Mouse (Mus musculus): ENCODE results near the gene Gm20388. TPM values are rescaled to one million over a fixed set of nuclear protein-coding genes. Genes with fewer than 3 reads are reported as not detected.

Gene Gm20388
- polyA plus RNA-seq, 1 experiment from 2014 or later: not detected

- Histone ChIP-seq H3K36me3 (ENCODE audit: control insufficient read depth, insufficient read depth, low read length) (no peaks in the 10 kb centered on the region), H3K4me1 (replicated peaks; ENCODE audit: control insufficient read depth, insufficient read depth, low read length) (no peaks in the 10 kb centered on the region), H3K27ac (ENCODE audit: low read length) (no peak overlapping the region), H3K9ac (ENCODE audit: low read length) (no peak overlapping the region), H3K4me2 (ENCODE audit: low read depth, low read length) (no peak overlapping the region), H3K27me3 (ENCODE audit: control insufficient read depth, insufficient read depth, low read depth, low read length) (no peaks in the 10 kb centered on the region), H3K9me3 (ENCODE audit: control insufficient read depth, low read length) (no peaks in the 10 kb centered on the region), H3K4me3 (ENCODE audit: low read length) (no peak overlapping the region)
- ATAC-seq (ENCODE audit: low read depth): peak; percentile 54; the same call in 1 of the 2 replicates
- 28% methylated on average over 7 of the region's 8 CpGs for WGBS
Observed at GRCm38 (mm10) chr8:122834971-122835370, 2924.3 kb downstream of the Gm20388 start.

GRCm38 (mm10) chr8:122836199-122836598 is 2925.6 kb downstream of the Gm20388 start:
- Histone ChIP-seq H3K27me3 (ENCODE audit: control insufficient read depth, insufficient read depth, low read depth, low read length) (no peaks in the 10 kb centered on the region), H3K4me1 (replicated peaks; ENCODE audit: control insufficient read depth, insufficient read depth, low read length) (no peaks in the 10 kb centered on the region), H3K4me3 (ENCODE audit: low read length) (no peak overlapping the region), H3K4me2 (ENCODE audit: low read depth, low read length) (no peak overlapping the region), H3K36me3 (ENCODE audit: control insufficient read depth, insufficient read depth, low read length) (no peaks in the 10 kb centered on the region), H3K27ac (ENCODE audit: low read length) (no peak overlapping the region), H3K9ac (ENCODE audit: low read length) (no peak overlapping the region), H3K9me3 (ENCODE audit: control insufficient read depth, low read length) (no peaks in the 10 kb centered on the region)
- ATAC-seq (ENCODE audit: low read depth): no peak
- WGBS: 79% methylated on average over 12 of the region's 12 CpGs

GRCm38 (mm10) chr8:122836696-122837095 is 2926.1 kb downstream of the Gm20388 start:
- no peaks in the 10 kb centered on the region for H3K9me3 ChIP-seq (ENCODE audit: control insufficient read depth, low read length)
- H3K4me2 ChIP-seq (ENCODE audit: low read depth, low read length): no peak overlapping the region
- H3K27ac ChIP-seq (ENCODE audit: low read length): no peak overlapping the region
- H3K4me3 ChIP-seq (ENCODE audit: low read length): no peak overlapping the region
- no peaks in the 10 kb centered on the region for H3K27me3 ChIP-seq (ENCODE audit: control insufficient read depth, insufficient read depth, low read depth, low read length)
- ATAC-seq (ENCODE audit: low read depth): no peak
- no peaks in the 10 kb centered on the region for H3K36me3 ChIP-seq (ENCODE audit: control insufficient read depth, insufficient read depth, low read length)
- no peak overlapping the region for H3K9ac ChIP-seq (ENCODE audit: low read length)
- WGBS: 66% methylated on average over 13 of the region's 13 CpGs
- no peaks in the 10 kb centered on the region for H3K4me1 ChIP-seq (replicated peaks; ENCODE audit: control insufficient read depth, insufficient read depth, low read length)

- H3K27ac ChIP-seq (ENCODE audit: low read length): no peak overlapping the region
- H3K27me3 ChIP-seq (ENCODE audit: control insufficient read depth, insufficient read depth, low read depth, low read length): no peaks in the 10 kb centered on the region
- no peaks in the 10 kb centered on the region for H3K9me3 ChIP-seq (ENCODE audit: control insufficient read depth, low read length)
- no peak overlapping the region for H3K9ac ChIP-seq (ENCODE audit: low read length)
- H3K4me3 ChIP-seq (ENCODE audit: low read length): no peak overlapping the region
- H3K4me2 ChIP-seq (ENCODE audit: low read depth, low read length): no peak overlapping the region
- no peak for ATAC-seq (ENCODE audit: low read depth)
- H3K36me3 ChIP-seq (ENCODE audit: control insufficient read depth, insufficient read depth, low read length): no peaks in the 10 kb centered on the region
- no peaks in the 10 kb centered on the region; the same call in 1 of the 2 replicates for H3K4me1 ChIP-seq (replicated peaks; ENCODE audit: control insufficient read depth, insufficient read depth, low read length)
- WGBS: 60% methylated on average over 3 of the region's 3 CpGs
Observed at GRCm38 (mm10) chr8:122844161-122844560, 2933.5 kb downstream of the Gm20388 start.

- H3K9ac ChIP-seq (ENCODE audit: low read length): no peak overlapping the region
- no peaks in the 10 kb centered on the region for H3K27me3 ChIP-seq (ENCODE audit: control insufficient read depth, insufficient read depth, low read depth, low read length)
- no peaks in the 10 kb centered on the region; the same call in 1 of the 2 replicates for H3K4me1 ChIP-seq (replicated peaks; ENCODE audit: control insufficient read depth, insufficient read depth, low read length)
- H3K36me3 ChIP-seq (ENCODE audit: control insufficient read depth, insufficient read depth, low read length): no peaks in the 10 kb centered on the region
- no peak overlapping the region for H3K27ac ChIP-seq (ENCODE audit: low read length)
- H3K4me3 ChIP-seq (ENCODE audit: low read length): no peak overlapping the region
- no peak for ATAC-seq (ENCODE audit: low read depth)
- H3K4me2 ChIP-seq (ENCODE audit: low read depth, low read length): no peak overlapping the region
- H3K9me3 ChIP-seq (ENCODE audit: control insufficient read depth, low read length): no peaks in the 10 kb centered on the region
- WGBS: 57% methylated on average over 4 of the region's 4 CpGs
Observed at GRCm38 (mm10) chr8:122845662-122846061, 2935.0 kb downstream of the Gm20388 start.

- Histone ChIP-seq H3K27ac (ENCODE audit: low read length) (no peak within 1 kb of the TSS), H3K9me3 (ENCODE audit: control insufficient read depth, low read length) (no peaks in the 10 kb centered on the region), H3K4me2 (ENCODE audit: low read depth, low read length) (peak within 1 kb of the TSS; percentile 37), H3K4me3 (ENCODE audit: low read length) (no peak within 1 kb of the TSS), H3K9ac (ENCODE audit: low read length) (no peak within 1 kb of the TSS), H3K27me3 (ENCODE audit: control insufficient read depth, insufficient read depth, low read depth, low read length) (no peaks in the 10 kb centered on the region), H3K4me1 (replicated peaks; ENCODE audit: control insufficient read depth, insufficient read depth, low read length) (no peaks in the 10 kb centered on the region; the same call in 1 of the 2 replicates), H3K36me3 (ENCODE audit: control insufficient read depth, insufficient read depth, low read length) (no peaks in the 10 kb centered on the region)
- 14% methylated on average over 18 of the region's 18 CpGs for WGBS
- ATAC-seq (ENCODE audit: low read depth): peak; percentile 92
Observed at GRCm38 (mm10) chr8:122847829-122848561, 2937.4 kb downstream of the Gm20388 start, which contains the start of gene Cdh15. Cdh15 (plus strand) TSS chr8:122847966.

GRCm38 (mm10) chr8:122849152-122849910 is 2938.7 kb downstream of the Gm20388 start:
- Histone ChIP-seq H3K27ac (ENCODE audit: low read length) (no peak overlapping the region), H3K4me2 (ENCODE audit: low read depth, low read length) (no peak overlapping the region), H3K4me3 (ENCODE audit: low read length) (no peak overlapping the region), H3K4me1 (replicated peaks; ENCODE audit: control insufficient read depth, insufficient read depth, low read length) (peaks cover 5% of the 10 kb centered on the region; the same call in 1 of the 2 replicates), H3K9me3 (ENCODE audit: control insufficient read depth, low read length) (no peaks in the 10 kb centered on the region), H3K36me3 (ENCODE audit: control insufficient read depth, insufficient read depth, low read length) (no peaks in the 10 kb centered on the region), H3K9ac (ENCODE audit: low read length) (no peak overlapping the region), H3K27me3 (ENCODE audit: control insufficient read depth, insufficient read depth, low read depth, low read length) (no peaks in the 10 kb centered on the region)
- whole genome bisulfite sequencing: 50% methylated on average over 7 of the region's 11 CpGs
- ATAC-seq (ENCODE audit: low read depth): no peak

GRCm38 (mm10) chr8:122850641-122851240 is 2940.1 kb downstream of the Gm20388 start:
- no peak for ATAC-seq (ENCODE audit: low read depth)
- no peaks in the 10 kb centered on the region for H3K36me3 ChIP-seq (ENCODE audit: control insufficient read depth, insufficient read depth, low read length)

More at GRCm38 (mm10) chr8:122850641-122851240, 2940.1 kb downstream of the Gm20388 start:
- H3K4me1 ChIP-seq (replicated peaks; ENCODE audit: control insufficient read depth, insufficient read depth, low read length): peaks cover 5% of the 10 kb centered on the region; the same call in 1 of the 2 replicates
- 64% methylated on average over 3 of the region's 3 CpGs for WGBS
- no peak overlapping the region for H3K9ac ChIP-seq (ENCODE audit: low read length)
- no peaks in the 10 kb centered on the region for H3K9me3 ChIP-seq (ENCODE audit: control insufficient read depth, low read length)
- H3K27ac ChIP-seq (ENCODE audit: low read length): no peak overlapping the region
- H3K4me3 ChIP-seq (ENCODE audit: low read length): no peak overlapping the region
- no peak overlapping the region for H3K4me2 ChIP-seq (ENCODE audit: low read depth, low read length)
- no peaks in the 10 kb centered on the region for H3K27me3 ChIP-seq (ENCODE audit: control insufficient read depth, insufficient read depth, low read depth, low read length)
